Mouse (Mus musculus): ENCODE data around the gene Syn3.

Gene Syn3

DNA sequence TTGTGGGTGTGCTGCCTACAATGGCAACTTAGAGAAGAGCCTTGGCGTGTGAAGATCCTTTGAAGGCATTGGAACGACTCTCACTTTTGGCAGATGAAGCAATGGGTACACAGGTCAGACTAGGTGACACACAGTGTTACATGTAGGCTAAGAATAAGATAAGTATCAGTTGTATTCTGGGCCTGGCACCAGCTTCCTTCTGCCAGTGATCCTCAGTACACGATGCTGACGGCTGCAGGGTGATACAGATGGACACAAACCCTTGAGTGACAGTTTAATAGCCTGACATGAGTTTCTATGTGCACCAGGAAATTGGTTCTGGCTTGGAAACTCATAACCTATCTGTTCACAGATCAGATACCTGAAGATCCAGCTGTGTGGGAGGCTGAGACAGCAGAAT, 391.0 kb downstream of the Syn3 start:
- DNase-seq (ENCODE audit: extremely low spot score, low spot score), result no peak

- DNase-seq (ENCODE audit: extremely low spot score, low spot score), result peak; percentile 24
Observed at GRCm38 (mm10) chr10:86103976-86104375, 394.7 kb downstream of the Syn3 start.

DNA sequence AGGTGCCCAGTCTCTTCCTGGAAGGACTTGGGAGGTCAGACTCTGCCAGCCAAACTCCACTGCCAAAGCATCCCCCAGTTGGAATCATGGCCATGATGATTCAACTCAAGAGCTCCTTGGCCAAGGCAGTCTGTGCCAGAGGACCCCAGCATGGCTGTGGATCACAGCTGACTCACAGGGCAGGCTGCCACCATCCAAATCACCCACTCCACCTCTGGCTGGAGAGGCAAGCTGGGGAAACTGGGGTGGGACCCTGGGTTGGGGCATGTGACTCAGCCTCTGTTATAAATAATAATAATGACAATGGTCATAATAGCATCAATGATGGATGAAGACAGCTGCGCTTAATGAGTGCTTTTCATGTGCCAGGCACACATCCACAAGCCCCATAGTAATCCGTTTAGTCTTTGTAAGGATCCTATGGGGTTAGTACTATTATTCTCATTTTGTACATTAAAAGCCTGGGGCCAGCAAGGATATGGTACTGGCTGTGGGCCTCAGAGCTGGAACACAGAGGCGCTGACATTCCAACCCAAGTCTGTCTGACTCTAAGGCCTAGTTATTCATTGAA, 398.3 kb downstream of the Syn3 start:
- DNase-seq (ENCODE audit: extremely low spot score, low spot score), result no peak

DNA sequence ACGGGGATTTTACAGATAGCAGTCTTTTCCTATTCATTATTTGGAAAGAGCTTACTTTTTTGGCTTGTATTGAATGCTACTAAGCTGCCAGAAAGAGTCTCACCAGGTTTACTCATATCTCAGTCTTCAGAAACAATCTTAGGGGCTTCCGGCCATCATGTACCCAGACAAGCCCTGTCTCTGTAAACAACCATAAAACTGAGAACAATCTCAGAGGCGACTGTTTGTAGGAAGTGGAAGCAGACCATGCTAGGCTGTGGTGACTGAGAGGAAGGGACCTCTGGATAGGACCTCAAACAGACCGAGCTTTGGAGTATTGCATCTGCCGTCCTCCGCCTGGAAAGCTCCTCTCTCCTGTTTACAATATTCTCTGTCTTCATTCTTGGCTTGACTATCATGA, 400.3 kb downstream of the Syn3 start:
- no peak for DNase-seq (ENCODE audit: extremely low spot score, low spot score)

- no peak for DNase-seq (ENCODE audit: extremely low spot score, low spot score)
Observed at GRCm38 (mm10) chr10:86093109-86094035, 405.3 kb downstream of the Syn3 start.

- peak; percentile 20 for DNase-seq (ENCODE audit: extremely low spot score, low spot score)
Observed at GRCm38 (mm10) chr10:86091919-86092318, 406.8 kb downstream of the Syn3 start.

GRCm38 (mm10) chr10:86079921-86080320, 418.8 kb downstream of the Syn3 start:
- DNase-seq (ENCODE audit: extremely low spot score, low spot score), result no peak

DNA sequence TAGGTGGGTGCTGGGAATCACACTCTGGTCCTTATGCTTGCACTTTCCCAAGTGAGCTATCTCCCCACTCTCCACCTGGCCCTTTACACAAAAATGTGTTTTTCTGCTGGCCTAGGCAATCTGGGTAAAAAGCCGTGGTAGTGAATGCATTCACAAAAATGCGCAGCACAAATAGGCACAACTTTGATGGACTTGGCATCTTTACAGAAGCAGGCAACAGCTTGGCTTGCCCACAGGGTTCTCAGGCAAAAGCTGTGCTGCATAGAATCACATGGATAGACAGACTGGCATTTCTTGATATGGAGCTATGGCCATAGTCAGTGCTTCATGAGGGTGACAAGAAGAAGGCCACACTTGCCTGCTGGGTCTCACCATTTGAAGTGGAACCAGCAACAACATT, 419.9 kb downstream of the Syn3 start:
- DNase-seq (ENCODE audit: extremely low spot score, low spot score), result no peak

DNA sequence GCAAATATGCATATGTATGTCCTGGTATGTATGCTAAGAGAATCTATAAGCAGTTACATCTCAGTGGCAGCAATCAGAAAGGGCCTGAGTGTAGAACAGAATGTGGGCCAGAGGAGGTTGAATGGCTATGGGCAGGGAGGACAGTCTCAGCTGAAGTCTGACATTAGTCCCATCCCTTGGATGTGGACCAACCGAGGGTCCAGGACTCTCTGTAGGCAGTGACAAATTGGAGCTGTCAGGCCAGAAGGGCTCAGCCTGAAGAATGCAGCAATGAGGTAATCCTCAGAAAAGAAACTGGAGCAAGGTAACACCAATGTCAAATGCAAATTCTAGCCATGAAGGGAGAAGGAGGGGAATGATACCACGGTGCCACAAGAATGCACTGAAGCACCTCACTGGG, 421.4 kb downstream of the Syn3 start:
- DNase-seq (ENCODE audit: extremely low spot score, low spot score), result no peak

GRCm38 (mm10) chr10:86074971-86075711, 423.6 kb downstream of the Syn3 start:
- no peak for DNase-seq (ENCODE audit: extremely low spot score, low spot score)

DNA sequence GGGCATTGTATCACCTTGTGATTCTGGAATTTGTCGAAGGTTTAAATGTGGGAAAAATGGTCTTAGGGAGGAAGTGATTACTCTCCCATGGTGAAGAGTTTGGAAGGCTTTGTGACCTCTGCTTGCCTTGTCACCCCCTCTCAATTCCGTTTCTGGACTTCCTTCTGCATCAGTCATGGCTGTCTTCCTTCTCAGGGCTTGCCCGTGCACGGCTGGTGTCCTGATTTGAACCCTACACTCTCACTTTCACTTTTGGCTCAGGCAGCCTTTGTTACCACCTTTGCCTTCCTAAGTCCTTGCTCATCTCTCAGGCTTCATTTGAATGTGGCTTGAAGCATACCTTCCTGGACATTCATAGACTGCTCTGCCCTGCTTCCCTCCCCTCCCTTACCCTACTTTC, 424.6 kb downstream of the Syn3 start:
- no peak for DNase-seq (ENCODE audit: extremely low spot score, low spot score)

DNA sequence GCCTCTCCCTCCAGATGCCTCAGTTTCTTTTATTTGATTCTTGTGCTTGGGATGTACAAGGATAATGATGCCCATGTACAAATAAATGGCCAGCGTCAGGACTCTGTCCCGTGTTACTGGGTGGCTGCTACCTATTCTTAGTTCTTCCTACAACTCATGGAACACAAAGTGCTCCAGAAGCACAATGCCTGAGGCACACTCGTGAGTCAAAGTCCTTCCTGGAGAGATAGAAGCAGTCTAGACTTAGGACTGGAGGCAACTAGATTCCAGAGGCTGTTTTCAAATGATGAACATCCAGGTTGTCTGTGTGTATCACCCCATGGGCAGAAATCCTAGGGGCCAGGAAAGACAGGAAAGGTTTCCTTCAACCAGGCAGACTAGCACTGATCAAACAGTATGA, 427.9 kb downstream of the Syn3 start:
- no peak for DNase-seq (ENCODE audit: extremely low spot score, low spot score)

GRCm38 (mm10) chr10:86069341-86069740, 429.4 kb downstream of the Syn3 start:
- DNase-seq (ENCODE audit: extremely low spot score, low spot score), result peak; percentile 35

GRCm38 (mm10) chr10:86067911-86068310, 430.8 kb downstream of the Syn3 start:
- no peak for DNase-seq (ENCODE audit: extremely low spot score, low spot score)

- DNase-seq (ENCODE audit: extremely low spot score, low spot score), result no peak
Observed at GRCm38 (mm10) chr10:86066651-86067050, 432.0 kb downstream of the Syn3 start.

DNA sequence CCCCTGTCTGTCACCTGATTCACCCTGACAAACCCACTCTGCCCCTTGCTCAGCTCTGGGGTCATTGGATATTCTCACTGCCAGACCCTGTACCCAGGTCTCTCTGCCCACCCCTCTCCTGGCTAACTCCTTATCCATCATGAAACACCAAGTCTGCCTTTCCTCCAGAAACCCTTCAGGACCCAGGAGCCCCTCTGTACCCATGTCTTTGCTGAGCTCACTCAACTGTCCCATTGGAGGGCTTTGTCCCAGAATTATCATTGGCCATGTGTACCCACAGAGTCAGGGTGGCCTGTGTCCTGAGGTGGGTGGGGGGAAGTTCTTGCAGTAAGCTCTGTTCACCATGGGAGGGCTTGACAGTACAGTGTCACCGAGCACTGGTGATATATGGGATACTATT, 433.0 kb downstream of the Syn3 start:
- DNase-seq (ENCODE audit: extremely low spot score, low spot score), result no peak

GRCm38 (mm10) chr10:86064937-86065336, 433.8 kb downstream of the Syn3 start:
- DNase-seq (ENCODE audit: extremely low spot score, low spot score), result peak; percentile 80

DNA sequence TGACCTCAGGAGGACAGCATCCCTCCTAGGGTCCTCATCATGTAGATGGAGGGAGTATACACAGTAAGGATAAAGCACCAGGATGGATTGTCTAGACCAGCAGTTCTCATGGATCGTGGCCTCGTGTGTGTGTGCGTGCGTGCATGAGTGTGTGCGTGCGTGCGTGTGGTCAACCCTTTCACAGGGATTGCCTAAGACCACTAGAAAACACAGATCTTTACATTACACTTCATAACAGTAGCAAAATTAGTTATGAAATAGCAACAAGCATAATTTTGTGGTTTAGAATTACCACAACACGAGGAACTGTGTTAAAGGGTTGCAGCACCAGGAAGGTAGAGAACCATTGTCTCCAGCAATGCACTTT, 435.7 kb downstream of the Syn3 start:
- DNase-seq (ENCODE audit: extremely low spot score, low spot score), result no peak

GRCm38 (mm10) chr10:86062261-86063017, 436.3 kb downstream of the Syn3 start:
- DNase-seq (ENCODE audit: extremely low spot score, low spot score), result no peak

- DNase-seq (ENCODE audit: extremely low spot score, low spot score), result no peak
Observed at GRCm38 (mm10) chr10:86060267-86060666, 438.4 kb downstream of the Syn3 start.

DNA sequence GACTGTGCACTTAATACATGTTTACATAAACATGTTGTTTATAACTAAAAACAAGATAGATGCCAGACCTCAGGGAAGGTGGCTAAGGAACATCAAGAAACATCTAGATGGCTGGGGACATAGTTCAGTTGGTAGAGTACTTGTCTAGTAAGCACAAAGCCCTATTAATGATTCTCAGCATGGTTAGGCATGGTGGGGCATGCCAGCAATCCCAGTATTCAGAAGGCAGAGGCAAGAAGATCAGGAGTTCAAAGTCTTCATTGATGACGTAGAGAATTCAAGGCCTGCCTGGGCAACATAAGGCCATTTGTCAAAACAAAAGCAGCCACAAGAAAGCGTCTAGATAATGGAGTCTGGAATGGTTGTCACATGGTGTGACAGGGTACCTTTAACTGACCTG, 441.0 kb downstream of the Syn3 start:
- DNase-seq (ENCODE audit: extremely low spot score, low spot score), result no peak

GRCm38 (mm10) chr10:86057286-86057685, 441.4 kb downstream of the Syn3 start:
- DNase-seq (ENCODE audit: extremely low spot score, low spot score), result no peak

Data from neural tube, embryonic 10.5 days (tissue).